14 mouse cellular contexts compared by ENCODE assay signal in genomic region chr7:73198069-73198468, GRCm38 (mm10).
DNase-seq lines count a peak whose midpoint lies in the region; ATAC-seq and TF ChIP-seq lines count a peak whose summit lies in the region.
"Had no signal": no experiment of that assay in that cellular context is flagged by ENCODE, and none has a peak within 500 bp of the region (broad histone marks: within the 10 kb centered on the region; RNA-seq: fewer than 3 reads in every experiment).

No protein-coding gene starts in this region.

- TF ChIP-seq EP300 in lung, postnatal 0 days (IDR thresholded peaks at IDR 0.05), result no peak
- TF ChIP-seq EP300 in stomach, postnatal 0 days (optimal IDR thresholded peaks at IDR 0.05), result no peak

- H3K4me3 ChIP-seq in forebrain, embryonic 13.5 days, result no peak overlapping the region
- H3K4me3 ChIP-seq in forebrain, embryonic 16.5 days (replicated peaks; ENCODE audit: low read length), result no peak overlapping the region
- no peak overlapping the region for H3K4me3 ChIP-seq in neural tube, embryonic 12.5 days
- H3K4me3 ChIP-seq in lung, postnatal 0 days (ENCODE audit: low read depth, low read length), result no peak overlapping the region
- H3K4me3 ChIP-seq in stomach, postnatal 0 days (ENCODE audit: low read depth, low read length), result no peak overlapping the region
- H3K4me3 ChIP-seq: limb, embryonic 12.5 days; lung, embryonic 15.5 days had no signal

- TF ChIP-seq CTCF in lung, postnatal 0 days (IDR thresholded peaks at IDR 0.05), result no peak
- TF ChIP-seq CTCF in stomach, postnatal 0 days (IDR thresholded peaks at IDR 0.05; ENCODE audit: low read depth), result no peak

- H3K4me2 ChIP-seq in forebrain, embryonic 13.5 days, result no peak overlapping the region
- no peak overlapping the region for H3K4me2 ChIP-seq in forebrain, embryonic 16.5 days (ENCODE audit: low read length)
- no peak overlapping the region for H3K4me2 ChIP-seq in neural tube, embryonic 12.5 days (replicated peaks)
- no peak overlapping the region for H3K4me2 ChIP-seq in lung, postnatal 0 days (replicated peaks; ENCODE audit: low read depth, low read length)
- H3K4me2 ChIP-seq in stomach, postnatal 0 days (replicated peaks; ENCODE audit: low read depth), result no peak overlapping the region
- H3K4me2 ChIP-seq: limb, embryonic 12.5 days; lung, embryonic 15.5 days had no signal

- H3K27ac ChIP-seq in forebrain, embryonic 13.5 days, result peak overlapping the region; percentile 81; the same call in 1 of the 2 replicates
- H3K27ac ChIP-seq in forebrain, embryonic 16.5 days (ENCODE audit: low read length), result no peak overlapping the region
- peak overlapping the region; percentile 37; the same call in 1 of the 2 replicates for H3K27ac ChIP-seq in neural tube, embryonic 12.5 days
- no peak overlapping the region for H3K27ac ChIP-seq in lung, postnatal 0 days (ENCODE audit: low read length)
- 0 out of 2 replicates have a peak overlapping the region, but pooled peaks have one; percentile 8 for H3K27ac ChIP-seq in stomach, postnatal 0 days (replicated peaks)
- H3K27ac ChIP-seq: lung, embryonic 15.5 days had no signal

- H3K27me3 ChIP-seq in forebrain, embryonic 13.5 days, result no peaks in the 10 kb centered on the region
- no peaks in the 10 kb centered on the region for H3K27me3 ChIP-seq in forebrain, embryonic 16.5 days (replicated peaks; ENCODE audit: control insufficient read depth, insufficient read depth, low read length)
- no peaks in the 10 kb centered on the region for H3K27me3 ChIP-seq in neural tube, embryonic 12.5 days (replicated peaks)
- no peaks in the 10 kb centered on the region for H3K27me3 ChIP-seq in lung, postnatal 0 days (replicated peaks; ENCODE audit: insufficient read depth, low read length)
- H3K27me3 ChIP-seq in stomach, postnatal 0 days (ENCODE audit: control insufficient read depth, insufficient read depth, low read length), result no peaks in the 10 kb centered on the region
- H3K27me3 ChIP-seq: limb, embryonic 12.5 days; lung, embryonic 15.5 days had no signal

- peaks cover 53% of the 10 kb centered on the region for H3K4me1 ChIP-seq in forebrain, embryonic 13.5 days
- H3K4me1 ChIP-seq in forebrain, embryonic 16.5 days (replicated peaks; ENCODE audit: control insufficient read depth, insufficient read depth, low read length), result peaks cover 23% of the 10 kb centered on the region
- peaks cover 34% of the 10 kb centered on the region for H3K4me1 ChIP-seq in neural tube, embryonic 12.5 days
- no peaks in the 10 kb centered on the region for H3K4me1 ChIP-seq in lung, postnatal 0 days (ENCODE audit: insufficient read depth, low read depth, low read length)
- no peaks in the 10 kb centered on the region for H3K4me1 ChIP-seq in stomach, postnatal 0 days (replicated peaks; ENCODE audit: control insufficient read depth, insufficient read depth)

- H3K9me3 ChIP-seq in forebrain, embryonic 13.5 days (replicated peaks), result 0 out of 2 replicates have a peak, but pooled peaks cover 5% of the 10 kb centered on the region
- 0 out of 2 replicates have a peak, but pooled peaks cover 5% of the 10 kb centered on the region for H3K9me3 ChIP-seq in forebrain, embryonic 16.5 days (ENCODE audit: control insufficient read depth, low read length)
- peaks cover 7% of the 10 kb centered on the region; the same call in 1 of the 2 replicates for H3K9me3 ChIP-seq in neural tube, embryonic 12.5 days
- H3K9me3 ChIP-seq in lung, postnatal 0 days (ENCODE audit: low read length), result no peaks in the 10 kb centered on the region
- no peaks in the 10 kb centered on the region for H3K9me3 ChIP-seq in stomach, postnatal 0 days (ENCODE audit: control insufficient read depth, low read length)
- H3K9me3 ChIP-seq: lung, embryonic 15.5 days had no signal

- no peak for ATAC-seq in forebrain, embryonic 13.5 days
- ATAC-seq in forebrain, embryonic 16.5 days, result no peak
- ATAC-seq in neural tube, embryonic 12.5 days (ENCODE audit: low FRiP score, low read depth), result no peak
- ATAC-seq in lung, postnatal 0 days, result no peak
- peak; percentile 69 for ATAC-seq in stomach, postnatal 0 days (ENCODE audit: low FRiP score, low TSS enrichment)

- no peaks in the 10 kb centered on the region for H3K36me3 ChIP-seq in forebrain, embryonic 13.5 days (ENCODE audit: poor library complexity, severe bottlenecking)
- H3K36me3 ChIP-seq in forebrain, embryonic 16.5 days (ENCODE audit: control insufficient read depth, insufficient read depth), result no peaks in the 10 kb centered on the region
- no peaks in the 10 kb centered on the region for H3K36me3 ChIP-seq in neural tube, embryonic 12.5 days
- no peaks in the 10 kb centered on the region for H3K36me3 ChIP-seq in lung, postnatal 0 days (ENCODE audit: insufficient read depth, low read length)
- H3K36me3 ChIP-seq in stomach, postnatal 0 days (ENCODE audit: control insufficient read depth, insufficient read depth, low read length), result no peaks in the 10 kb centered on the region
- H3K36me3 ChIP-seq: limb, embryonic 12.5 days; lung, embryonic 15.5 days had no signal

- no peak overlapping the region for H3K9ac ChIP-seq in forebrain, embryonic 13.5 days
- H3K9ac ChIP-seq in forebrain, embryonic 16.5 days (replicated peaks; ENCODE audit: low read depth, low read length), result no peak overlapping the region
- H3K9ac ChIP-seq in neural tube, embryonic 12.5 days, result no peak overlapping the region
- H3K9ac ChIP-seq in lung, postnatal 0 days (replicated peaks; ENCODE audit: low read depth), result no peak overlapping the region
- no peak overlapping the region for H3K9ac ChIP-seq in stomach, postnatal 0 days (ENCODE audit: low read length)
- H3K9ac ChIP-seq: limb, embryonic 12.5 days; lung, embryonic 15.5 days had no signal

- no peak for DNase-seq in neural tube, embryonic 10.5 days (ENCODE audit: extremely low spot score, low spot score)
- peak; percentile 37 for DNase-seq in lung, postnatal 0 days (ENCODE audit: low spot score)
- peak; percentile 38 for DNase-seq in stomach, postnatal 0 days (ENCODE audit: low spot score)
- no peak for DNase-seq in embryo, embryonic 9.5 days (ENCODE audit: extremely low spot score)
- no peak for DNase-seq in c-Kit-positive CD71-positive TER-119-positive erythroid progenitor cells, embryonic 14.5 days (ENCODE audit: low spot score)
- DNase-seq: adrenal gland, postnatal 36 days; cerebellum, adult 11 months; layer of hippocampus, postnatal 36 days; right cerebral cortex, postnatal 4 days had no signal

- 76% methylated on average over 5 of the region's 5 CpGs for WGBS in forebrain, embryonic 13.5 days
- 64% methylated on average over 5 of the region's 5 CpGs for WGBS in forebrain, embryonic 16.5 days
- WGBS in neural tube, embryonic 12.5 days, result 74% methylated on average over 5 of the region's 5 CpGs
- 12% methylated on average over 5 of the region's 5 CpGs for WGBS in lung, postnatal 0 days
- WGBS in stomach, postnatal 0 days, result 19% methylated on average over 5 of the region's 5 CpGs

Comparison
In these comparisons a context has a peak if more than half of its experiments do, and no peak if none do; other contexts are left out.
1. H3K27ac ChIP-seq: peak in forebrain, embryonic 13.5 days (single experiment), neural tube, embryonic 12.5 days (single experiment) and stomach, postnatal 0 days (single experiment); none in forebrain, embryonic 16.5 days (single experiment) and lung, postnatal 0 days (single experiment).
2. DNase-seq: peak in lung, postnatal 0 days (single experiment) and stomach, postnatal 0 days (single experiment); none in neural tube, embryonic 10.5 days (single experiment), embryo, embryonic 9.5 days (single experiment) and c-Kit-positive CD71-positive TER-119-positive erythroid progenitor cells, embryonic 14.5 days (single experiment).